Mouse (Mus musculus) myocyte (in vitro differentiated cells): ENCODE results near the gene Traf3. TPM values are rescaled to one million over a fixed set of nuclear protein-coding genes. Genes with fewer than 3 reads are reported as not detected.
A peak's percentile ranks its signal among the peaks of the same experiment; 100 is the strongest.

ENCODE experiments used
- H3K27me3 ChIP-seq: one replicate; pipeline ENCODE4 v1.6.1; 2011; ENCODE audit not compliant: control insufficient read depth, insufficient read depth, insufficient read length
- H3K36me3 ChIP-seq: one replicate; pipeline ENCODE4 v1.6.1; 2011; ENCODE audit not compliant: control insufficient read depth, insufficient read depth
- H3K4me2 ChIP-seq: one replicate; pipeline ENCODE4 v1.6.1; 2011; ENCODE audit warnings: low read depth, control low read depth
- H3K4me3 ChIP-seq: one replicate; pipeline ENCODE4 v1.5.1; 2011; ENCODE audit warnings: mild to moderate bottlenecking, control low read depth, moderate library complexity
- H3K79me2 ChIP-seq: one replicate; pipeline ENCODE4 v1.6.1; 2011; ENCODE audit not compliant: control insufficient read depth, insufficient read depth
- H3ac ChIP-seq: one replicate; pipeline ENCODE4 v1.6.1; 2011; ENCODE audit not compliant: control insufficient read depth, insufficient read length
- CEBPB ChIP-seq: IDR thresholded peaks from 2 replicates; pipeline ENCODE4 v1.6.1; 2011; ENCODE audit warnings: mild to moderate bottlenecking, moderate library complexity; ENCODE audit not compliant: poor library complexity, insufficient read depth, severe bottlenecking
- E2F4 ChIP-seq: IDR thresholded peaks from one replicate; pipeline ENCODE4 v1.6.1; 2011; ENCODE audit warnings: mild to moderate bottlenecking, control low read depth, moderate library complexity; ENCODE audit not compliant: insufficient read depth
- MAX ChIP-seq: IDR thresholded peaks from one replicate; pipeline ENCODE4 v1.6.1; 2011; ENCODE audit warnings: low read depth, mild to moderate bottlenecking, control low read depth
- MYOD1 ChIP-seq, 3 experiments: IDR thresholded peaks; one replicate each; pipeline ENCODE4 v1.6.1; 2011; ENCODE audit warnings: control low read depth in 2 of 3, low read depth in 2 of 3, mild to moderate bottlenecking in 2 of 3, moderate library complexity in 1 of 3; ENCODE audit not compliant: insufficient read length in 2 of 3, control insufficient read depth in 1 of 3
- MYOG ChIP-seq, 3 experiments: IDR thresholded peaks; one replicate each; pipeline ENCODE4 v1.6.1; 2011; ENCODE audit warnings: control low read depth in 2 of 3, low read depth in 2 of 3, mild to moderate bottlenecking in 2 of 3; ENCODE audit not compliant: insufficient read length in 2 of 3, control insufficient read depth in 1 of 3, insufficient read depth in 1 of 3
- POLR2A ChIP-seq: IDR thresholded peaks from one replicate; pipeline ENCODE4 v1.6.1; 2011; ENCODE audit warnings: low read depth, mild to moderate bottlenecking, control low read depth, moderate library complexity; ENCODE audit not compliant: insufficient read length
- POLR2AphosphoS2 ChIP-seq: IDR thresholded peaks from one replicate; pipeline ENCODE4 v1.6.1; 2011; ENCODE audit warnings: low read depth, control low read depth; ENCODE audit not compliant: insufficient read length
- REST ChIP-seq: IDR thresholded peaks from one replicate; pipeline ENCODE4 v1.6.1; 2011; ENCODE audit warnings: mild to moderate bottlenecking, control low read depth, moderate library complexity; ENCODE audit not compliant: insufficient read depth, insufficient read length
- SRF ChIP-seq: IDR thresholded peaks from one replicate; pipeline ENCODE4 v1.6.1; 2011; ENCODE audit warnings: low read depth; ENCODE audit not compliant: control insufficient read depth, insufficient read length
- TCF12 ChIP-seq: IDR thresholded peaks from one replicate; pipeline ENCODE4 v1.6.1; 2011; ENCODE audit warnings: mild to moderate bottlenecking, control low read depth; ENCODE audit not compliant: poor library complexity, insufficient read depth, severe bottlenecking
- TCF3 ChIP-seq: IDR thresholded peaks from one replicate; pipeline ENCODE4 v1.6.1; 2011; ENCODE audit warnings: low read depth, control low read depth; ENCODE audit not compliant: insufficient read length
- USF1 ChIP-seq: IDR thresholded peaks from one replicate; pipeline ENCODE4 v1.6.1; 2011; ENCODE audit warnings: low read depth, mild to moderate bottlenecking, control low read depth, moderate library complexity
- polyA plus RNA-seq: library from polyadenylated mRNA; unstranded; fragments of >200 nt; fragmentation: generic; extraction: Trizol; gene quantifications from one replicate; pipeline ENCODE4 v1.2.1, GENCODE M21; 2012; ENCODE audit warnings: missing spikeins

The Traf3 gene
- polyA plus RNA-seq, 1 experiment: 8.7 TPM

GRCm38 (mm10) chr12:111124601-111125260 is 41.4 kb upstream of the Traf3 start:
- Histone ChIP-seq H3K4me2 (no peak overlapping the region), H3K36me3 (no peaks in the 10 kb centered on the region), H3K4me3 (no peak overlapping the region), H3K27me3 (no peaks in the 10 kb centered on the region), H3K79me2 (no peaks in the 10 kb centered on the region), H3ac (no peak overlapping the region)
- no peak for TF ChIP-seq MYOD1 (IDR thresholded peaks at IDR 0.05; ENCODE audit: control insufficient read depth in 1 of 3, insufficient read length in 2 of 3, low read depth in 2 of 3)
- TF ChIP-seq MYOG (IDR thresholded peaks at IDR 0.05; ENCODE audit: control insufficient read depth in 1 of 3, insufficient read depth in 1 of 3, insufficient read length in 2 of 3, low read depth in 2 of 3): no peak
- TF ChIP-seq SRF: no peak
- no peak for TF ChIP-seq MAX
- TF ChIP-seq TCF3: no peak
- TF ChIP-seq REST: no peak

GRCm38 (mm10) chr12:111125666-111126065 is 40.5 kb upstream of the Traf3 start:
- no peak overlapping the region for H3K4me2 ChIP-seq
- no peaks in the 10 kb centered on the region for H3K27me3 ChIP-seq
- no peaks in the 10 kb centered on the region for H3K36me3 ChIP-seq
- no peak overlapping the region for H3K4me3 ChIP-seq
- no peak for TF ChIP-seq MYOD1 (IDR thresholded peaks at IDR 0.05; ENCODE audit: control insufficient read depth in 1 of 3, insufficient read length in 2 of 3, low read depth in 2 of 3)
- no peak for TF ChIP-seq USF1
- TF ChIP-seq POLR2AphosphoS2: no peak
- no peak for TF ChIP-seq REST
- no peak for TF ChIP-seq TCF3
- no peak for TF ChIP-seq E2F4
- TF ChIP-seq CEBPB: no peak
- no peak overlapping the region for H3ac ChIP-seq
- H3K79me2 ChIP-seq: no peaks in the 10 kb centered on the region

- no peak overlapping the region for H3K4me3 ChIP-seq
- TF ChIP-seq POLR2A: no peak
- no peak for TF ChIP-seq USF1
- no peak for TF ChIP-seq CEBPB
- no peak for TF ChIP-seq MYOG (IDR thresholded peaks at IDR 0.05; ENCODE audit: control insufficient read depth in 1 of 3, insufficient read depth in 1 of 3, insufficient read length in 2 of 3, low read depth in 2 of 3)
- no peak for TF ChIP-seq POLR2AphosphoS2
- TF ChIP-seq SRF: no peak
- TF ChIP-seq MAX: no peak
- H3K36me3 ChIP-seq: no peaks in the 10 kb centered on the region
- H3K27me3 ChIP-seq: no peaks in the 10 kb centered on the region
- no peak overlapping the region for H3K4me2 ChIP-seq
- no peak overlapping the region for H3ac ChIP-seq
- H3K79me2 ChIP-seq: no peaks in the 10 kb centered on the region
These were observed 32.0 kb upstream of the Traf3 start for GRCm38 (mm10) chr12:111134169-111134568.

GRCm38 (mm10) chr12:111134791-111135733 is 31.1 kb upstream of the Traf3 start:
- H3K4me2 ChIP-seq: no peak overlapping the region
- no peaks in the 10 kb centered on the region for H3K27me3 ChIP-seq
- H3K79me2 ChIP-seq: no peaks in the 10 kb centered on the region
- TF ChIP-seq CEBPB (no peak), SRF (no peak), E2F4 (no peak), TCF3 (no peak), MYOD1 (IDR thresholded peaks at IDR 0.05; ENCODE audit: control insufficient read depth in 1 of 3, insufficient read length in 2 of 3, low read depth in 2 of 3) (no peak), USF1 (no peak), MYOG (IDR thresholded peaks at IDR 0.05; ENCODE audit: control insufficient read depth in 1 of 3, insufficient read depth in 1 of 3, insufficient read length in 2 of 3, low read depth in 2 of 3) (no peak), POLR2AphosphoS2 (no peak), POLR2A (no peak)
- no peak overlapping the region for H3K4me3 ChIP-seq
- H3ac ChIP-seq: no peak overlapping the region
- no peaks in the 10 kb centered on the region for H3K36me3 ChIP-seq

GRCm38 (mm10) chr12:111135953-111136352 is 30.2 kb upstream of the Traf3 start:
- Histone ChIP-seq H3ac (no peak overlapping the region), H3K4me2 (no peak overlapping the region), H3K27me3 (no peaks in the 10 kb centered on the region), H3K4me3 (no peak overlapping the region), H3K36me3 (no peaks in the 10 kb centered on the region), H3K79me2 (no peaks in the 10 kb centered on the region)
- TF ChIP-seq CEBPB: no peak
- TF ChIP-seq TCF3: peak; percentile 97
- no peak for TF ChIP-seq E2F4
- no peak for TF ChIP-seq SRF
- peak; percentile 76 for TF ChIP-seq TCF12
- peak in 2 of 3 experiments; percentile 95 to 97 for TF ChIP-seq MYOG (IDR thresholded peaks at IDR 0.05; ENCODE audit: control insufficient read depth in 1 of 3, insufficient read depth in 1 of 3, insufficient read length in 2 of 3, low read depth in 2 of 3)
- TF ChIP-seq MYOD1 (IDR thresholded peaks at IDR 0.05; ENCODE audit: control insufficient read depth in 1 of 3, insufficient read length in 2 of 3, low read depth in 2 of 3): peak in 2 of 3 experiments; percentile 93 to 95
- TF ChIP-seq POLR2A: no peak
